14 mouse cellular contexts compared by ENCODE assay signal in the genomic region with DNA sequence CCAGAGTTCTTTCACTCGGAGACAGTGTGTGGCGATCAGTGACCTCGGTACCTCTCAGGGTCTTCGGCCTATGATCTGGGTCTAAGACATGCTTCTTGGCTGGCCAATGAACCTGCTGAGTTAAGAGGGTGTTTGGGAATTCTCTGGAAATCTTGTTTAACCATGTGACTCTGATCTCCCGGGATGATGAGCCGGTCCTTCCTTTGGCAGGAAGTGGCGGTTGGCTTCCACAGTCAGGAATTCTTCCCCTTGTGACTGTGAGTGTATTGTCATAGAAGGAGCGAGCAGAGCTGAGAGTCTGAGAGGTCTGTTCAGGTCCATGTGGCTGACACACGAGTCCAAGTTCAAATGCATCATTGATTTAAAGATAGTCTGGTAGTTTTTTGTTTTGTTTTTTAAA. TPM values are rescaled to one million over a fixed set of nuclear protein-coding genes. Genes with fewer than 3 reads are reported as not detected.
DNase-seq lines count a peak whose midpoint lies in the region; ATAC-seq and TF ChIP-seq lines count a peak whose summit lies in the region.
"Had no signal": no experiment of that assay in that cellular context is flagged by ENCODE, and none has a peak within 500 bp of the region (broad histone marks: within the 10 kb centered on the region; RNA-seq: fewer than 3 reads in every experiment).

No protein-coding gene starts in this region.

- no peaks in the 10 kb centered on the region for H3K27me3 ChIP-seq in heart, postnatal 0 days (ENCODE audit: control insufficient read depth, insufficient read depth, low read length)
- H3K27me3 ChIP-seq in lung, postnatal 0 days (replicated peaks; ENCODE audit: insufficient read depth, low read length), result no peaks in the 10 kb centered on the region
- H3K27me3 ChIP-seq in intestine, postnatal 0 days (replicated peaks; ENCODE audit: control insufficient read depth, insufficient read depth, low read length), result no peaks in the 10 kb centered on the region
- H3K27me3 ChIP-seq: limb, embryonic 12.5 days had no signal

- H3K4me1 ChIP-seq in brown adipose tissue, adult 24 weeks (ENCODE audit: control insufficient read depth, insufficient read depth, insufficient read length, low read length), result peaks cover 23% of the 10 kb centered on the region
- peaks cover 39% of the 10 kb centered on the region for H3K4me1 ChIP-seq in heart, postnatal 0 days (ENCODE audit: control insufficient read depth, insufficient read depth)
- peaks cover 9% of the 10 kb centered on the region; the same call in 1 of the 2 replicates for H3K4me1 ChIP-seq in lung, postnatal 0 days (ENCODE audit: insufficient read depth, low read depth, low read length)
- H3K4me1 ChIP-seq in intestine, postnatal 0 days (replicated peaks; ENCODE audit: control insufficient read depth, insufficient read depth, low read length), result peaks cover 6% of the 10 kb centered on the region

- WGBS in heart, postnatal 0 days, result 62% methylated on average over 9 of the region's 9 CpGs
- WGBS in lung, postnatal 0 days, result 48% methylated on average over 9 of the region's 9 CpGs
- WGBS in intestine, postnatal 0 days, result 68% methylated on average over 9 of the region's 9 CpGs

- H3K4me2 ChIP-seq in heart, postnatal 0 days (ENCODE audit: low read depth, low read length), result no peak overlapping the region
- H3K4me2 ChIP-seq in lung, postnatal 0 days (replicated peaks; ENCODE audit: low read depth, low read length), result no peak overlapping the region
- H3K4me2 ChIP-seq in intestine, postnatal 0 days (replicated peaks; ENCODE audit: low read depth), result no peak overlapping the region
- H3K4me2 ChIP-seq: limb, embryonic 12.5 days had no signal

- no peak overlapping the region for H3K4me3 ChIP-seq in brown adipose tissue, adult 24 weeks (ENCODE audit: insufficient read depth, low read depth, low read length)
- H3K4me3 ChIP-seq in heart, postnatal 0 days (ENCODE audit: low read depth, low read length), result no peak overlapping the region
- H3K4me3 ChIP-seq in lung, postnatal 0 days (ENCODE audit: low read depth, low read length), result no peak overlapping the region
- no peak overlapping the region for H3K4me3 ChIP-seq in intestine, postnatal 0 days (ENCODE audit: low read depth, low read length)
- H3K4me3 ChIP-seq: limb, embryonic 12.5 days had no signal

- H3K9ac ChIP-seq in heart, postnatal 0 days (replicated peaks; ENCODE audit: low read depth, low read length), result no peak overlapping the region
- H3K9ac ChIP-seq in lung, postnatal 0 days (replicated peaks; ENCODE audit: low read depth), result no peak overlapping the region
- no peak overlapping the region for H3K9ac ChIP-seq in intestine, postnatal 0 days (ENCODE audit: low read depth, low read length)
- H3K9ac ChIP-seq: limb, embryonic 12.5 days had no signal

- no peak for ATAC-seq in heart, postnatal 0 days (ENCODE audit: insufficient read depth, low read depth)
- ATAC-seq in lung, postnatal 0 days, result no peak
- ATAC-seq in granulocyte monocyte progenitor cell, adult 5-6 weeks (replicated peaks; ENCODE audit: poor library complexity, severe bottlenecking), result no peak
- ATAC-seq in intestine, postnatal 0 days, result no peak

- peak overlapping the region; percentile 57 for H3K27ac ChIP-seq in brown adipose tissue, adult 24 weeks (replicated peaks; ENCODE audit: low read depth, low read length)
- H3K27ac ChIP-seq in heart, postnatal 0 days (ENCODE audit: low read depth), result peak overlapping the region; percentile 41
- no peak overlapping the region for H3K27ac ChIP-seq in lung, postnatal 0 days (ENCODE audit: low read length)
- H3K27ac ChIP-seq in intestine, postnatal 0 days (ENCODE audit: low read depth, low read length), result no peak overlapping the region
- H3K27ac ChIP-seq: limb, embryonic 12.5 days had no signal

- H3K9me3 ChIP-seq in heart, postnatal 0 days (replicated peaks; ENCODE audit: control insufficient read depth, low read length), result no peaks in the 10 kb centered on the region
- no peaks in the 10 kb centered on the region for H3K9me3 ChIP-seq in lung, postnatal 0 days (ENCODE audit: low read length)
- no peaks in the 10 kb centered on the region for H3K9me3 ChIP-seq in intestine, postnatal 0 days (ENCODE audit: control insufficient read depth)
- H3K9me3 ChIP-seq: limb, embryonic 12.5 days had no signal

- DNase-seq in ES-CJ7 (ENCODE audit: low read depth, low spot score), result peak; percentile 41
- peak; percentile 44 for DNase-seq in heart, postnatal 0 days (ENCODE audit: low spot score)
- DNase-seq in lung, postnatal 0 days (ENCODE audit: low spot score), result peak; percentile 59
- no peak for DNase-seq in right cerebral cortex, postnatal 25 days
- DNase-seq: cerebellum, postnatal 10 days had no signal

- TF ChIP-seq CTCF in heart, postnatal 0 days (IDR thresholded peaks at IDR 0.05; ENCODE audit: low read depth), result no peak
- TF ChIP-seq CTCF in lung, postnatal 0 days (IDR thresholded peaks at IDR 0.05), result no peak
- no peak for TF ChIP-seq CTCF in intestine, postnatal 0 days (IDR thresholded peaks at IDR 0.05; ENCODE audit: low read depth)

- no peak for TF ChIP-seq EP300 in heart, postnatal 0 days (IDR thresholded peaks at IDR 0.05; ENCODE audit: low read depth)
- TF ChIP-seq EP300 in lung, postnatal 0 days (IDR thresholded peaks at IDR 0.05), result no peak

- no peaks in the 10 kb centered on the region for H3K36me3 ChIP-seq in heart, postnatal 0 days (replicated peaks; ENCODE audit: control insufficient read depth, insufficient read depth, low read length)
- H3K36me3 ChIP-seq in lung, postnatal 0 days (ENCODE audit: insufficient read depth, low read length), result no peaks in the 10 kb centered on the region
- H3K36me3 ChIP-seq in intestine, postnatal 0 days (ENCODE audit: control insufficient read depth, insufficient read depth), result no peaks in the 10 kb centered on the region
- H3K36me3 ChIP-seq: limb, embryonic 12.5 days had no signal

RNA-seq across cellular contexts. Expression of a gene that starts 37.4 kb away (rescaled TPM):
- not detected in 2 replicates for polyA plus RNA-seq in brown adipose tissue, adult 24 weeks (2012; ENCODE audit: insufficient read depth, insufficient read length, missing spikeins)
- not detected in 2 replicates for total RNA-seq in heart, postnatal 0 days (2014; rRNA removed; ENCODE audit: low replicate concordance)
- 0.68 and 0.71 TPM in 2 replicates for polyA plus RNA-seq in heart, postnatal 0 days (2015; fragmentation: Nextera tagmentation; extraction: Ambion mirVana)
- polyA plus RNA-seq in lung, postnatal 0 days (2015; fragmentation: Nextera tagmentation; extraction: Ambion mirVana), result 0.24 and 0.27 TPM in 2 replicates
- not detected in 2 replicates for total RNA-seq in granulocyte monocyte progenitor cell, adult 5-6 weeks (2014; fragmentation: Nextera tagmentation)
- total RNA-seq in granulocyte monocyte progenitor cell, adult 5-6 weeks (2017), result 0.86 TPM in 1 of 2 replicates, not detected in the other
- polyA plus RNA-seq in intestine, postnatal 0 days (2015; fragmentation: Nextera tagmentation; extraction: Ambion mirVana), result 0.09 and 0.16 TPM in 2 replicates
- total RNA-seq: megakaryocyte-erythroid progenitor cell, adult 5-6 weeks; MEL had no signal
- polyA plus RNA-seq: small intestine, adult 2 months had no signal

RNA-seq across cellular contexts. Expression of a gene that starts 46.9 kb away (rescaled TPM):
- not detected in 2 replicates for polyA plus RNA-seq in brown adipose tissue, adult 24 weeks (2012; ENCODE audit: insufficient read depth, insufficient read length, missing spikeins)
- 3.4 and 3.7 TPM in 2 replicates for total RNA-seq in heart, postnatal 0 days (2014; rRNA removed; ENCODE audit: low replicate concordance)
- 13.8 and 17.4 TPM in 2 replicates for polyA plus RNA-seq in heart, postnatal 0 days (2015; fragmentation: Nextera tagmentation; extraction: Ambion mirVana)
- not detected in 2 replicates for polyA plus RNA-seq in lung, postnatal 0 days (2015; fragmentation: Nextera tagmentation; extraction: Ambion mirVana)
- not detected in 2 replicates for total RNA-seq in granulocyte monocyte progenitor cell, adult 5-6 weeks (2014; fragmentation: Nextera tagmentation)
- not detected in 2 replicates for total RNA-seq in granulocyte monocyte progenitor cell, adult 5-6 weeks (2017)
- polyA plus RNA-seq in intestine, postnatal 0 days (2015; fragmentation: Nextera tagmentation; extraction: Ambion mirVana), result 0.54 TPM in 1 of 2 replicates, not detected in the other
- total RNA-seq: layer of hippocampus, adult 18-20 months; megakaryocyte-erythroid progenitor cell, adult 5-6 weeks; MEL had no signal
- polyA plus RNA-seq: limb, embryonic 12.5 days; neural tube, embryonic 14.5 days; small intestine, adult 2 months had no signal

Comparison
In these comparisons a context has a peak if more than half of its experiments do, and no peak if none do; other contexts are left out.
1. H3K27ac ChIP-seq: peak in brown adipose tissue, adult 24 weeks (single experiment) and heart, postnatal 0 days (single experiment); none in lung, postnatal 0 days (single experiment) and intestine, postnatal 0 days (single experiment).